Mouse (Mus musculus): Measurements from ENCODE around the gene Coil.

GRCm38 (mm10) chr11:88976320-88976719 lies 6.3 kb downstream of the Coil start:
- TF ChIP-seq CTCF (IDR thresholded peaks at IDR 0.05; ENCODE audit: low read depth, low read length) (peak; percentile 37; the same call in 1 of the 2 replicates), POLR2A (IDR thresholded peaks at IDR 0.05; ENCODE audit: extremely low read depth, insufficient read depth, low read length) (no peak)
